Mouse (Mus musculus): ENCODE measurements around the gene Rnf183.

Rnf183 gene

GRCm38 (mm10) chr4:62385439-62385838, 49.6 kb downstream of the Rnf183 start:
- in situ Hi-C loops (cut with MboI, MseI): no loop called here

GRCm38 (mm10) chr4:62384159-62384558, 50.9 kb downstream of the Rnf183 start:
- in situ Hi-C loops (cut with MboI, MseI): no loop called here

GRCm38 (mm10) chr4:62383752-62384151, 51.3 kb downstream of the Rnf183 start:
- in situ Hi-C loops (cut with MboI, MseI): no loop called here

GRCm38 (mm10) chr4:62383207-62383606, 51.8 kb downstream of the Rnf183 start:
- in situ Hi-C loops (cut with MboI, MseI): no loop called here

- in situ Hi-C loops (cut with MboI, MseI): no loop called here
Measured at GRCm38 (mm10) chr4:62379724-62380381, 55.2 kb downstream of the Rnf183 start.
